ENCODE assay signal across 19 mouse cellular contexts in the genomic region with DNA sequence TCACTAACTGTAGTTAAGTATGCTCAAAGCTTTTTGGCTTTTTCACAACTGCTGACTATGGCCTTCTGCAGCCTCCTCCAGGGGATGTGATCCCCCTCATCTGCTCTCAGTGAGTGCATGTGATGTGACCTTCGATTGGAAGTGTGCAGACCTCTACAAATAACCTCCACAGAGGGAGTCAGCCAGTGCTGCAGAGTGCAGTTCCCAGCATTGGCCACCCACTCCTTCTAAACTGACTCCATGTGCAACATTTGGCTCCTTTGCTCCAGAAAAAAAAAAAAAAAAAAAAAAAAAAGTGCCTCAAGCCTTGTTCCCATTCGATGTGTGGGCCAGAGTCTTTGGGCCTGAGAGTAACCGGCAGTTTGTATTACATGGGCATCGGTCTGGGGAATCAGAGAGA.
"Had no signal": no experiment of that assay in that cellular context is flagged by ENCODE, and none has a peak within 500 bp of the region (broad histone marks: within the 10 kb centered on the region; RNA-seq: fewer than 3 reads in every experiment).

No protein-coding gene starts in this region.

- DNase-seq: liver, embryonic 13.5 days; liver, postnatal 0 days; lung, postnatal 14 days; lung, postnatal 36 days; retina, postnatal 1 day; right cerebral cortex, adult 18-20 months; right cerebral cortex, postnatal 25 days; right cerebral cortex, postnatal 4 days; spleen, adult 18-20 months; thymus, adult 18-20 months; thymus, postnatal 14 days; thymus, postnatal 36 days had no signal

- H3K27ac ChIP-seq: liver, embryonic 13.5 days; liver, embryonic 15.5 days; macrophage; midbrain, embryonic 12.5 days; midbrain, embryonic 15.5 days; neural tube, embryonic 13.5 days; neural tube, embryonic 15.5 days had no signal

- H3K4me1 ChIP-seq: liver, embryonic 13.5 days; liver, embryonic 15.5 days; megakaryocyte, embryonic 14.5 days; midbrain, embryonic 12.5 days; midbrain, embryonic 15.5 days; neural tube, embryonic 13.5 days; neural tube, embryonic 15.5 days had no signal

- H3K4me2 ChIP-seq: liver, embryonic 13.5 days; liver, embryonic 15.5 days; midbrain, embryonic 12.5 days; midbrain, embryonic 15.5 days; neural tube, embryonic 13.5 days; neural tube, embryonic 15.5 days had no signal

- H3K27me3 ChIP-seq: liver, embryonic 13.5 days; liver, embryonic 15.5 days; megakaryocyte, embryonic 14.5 days; midbrain, embryonic 12.5 days; midbrain, embryonic 15.5 days; neural tube, embryonic 13.5 days; neural tube, embryonic 15.5 days had no signal

- ATAC-seq: liver, postnatal 0 days; midbrain, embryonic 15.5 days had no signal

- H3K9ac ChIP-seq: liver, embryonic 13.5 days; liver, embryonic 15.5 days; liver, postnatal 0 days; midbrain, embryonic 12.5 days; midbrain, embryonic 15.5 days; neural tube, embryonic 13.5 days; neural tube, embryonic 15.5 days had no signal

- H3K9me3 ChIP-seq: liver, embryonic 13.5 days; liver, embryonic 15.5 days; midbrain, embryonic 12.5 days; midbrain, embryonic 15.5 days; neural tube, embryonic 13.5 days; neural tube, embryonic 15.5 days had no signal

- H3K4me3 ChIP-seq: liver, embryonic 13.5 days; liver, embryonic 15.5 days; megakaryocyte, embryonic 14.5 days; midbrain, embryonic 12.5 days; midbrain, embryonic 15.5 days; neural tube, embryonic 13.5 days; neural tube, embryonic 15.5 days had no signal

- H3K36me3 ChIP-seq: liver, embryonic 13.5 days; liver, embryonic 15.5 days; midbrain, embryonic 12.5 days; midbrain, embryonic 15.5 days; neural tube, embryonic 13.5 days; neural tube, embryonic 15.5 days had no signal
